Mouse (Mus musculus): ENCODE measurements around the gene Fmnl2.

Fmnl2 gene

DNA sequence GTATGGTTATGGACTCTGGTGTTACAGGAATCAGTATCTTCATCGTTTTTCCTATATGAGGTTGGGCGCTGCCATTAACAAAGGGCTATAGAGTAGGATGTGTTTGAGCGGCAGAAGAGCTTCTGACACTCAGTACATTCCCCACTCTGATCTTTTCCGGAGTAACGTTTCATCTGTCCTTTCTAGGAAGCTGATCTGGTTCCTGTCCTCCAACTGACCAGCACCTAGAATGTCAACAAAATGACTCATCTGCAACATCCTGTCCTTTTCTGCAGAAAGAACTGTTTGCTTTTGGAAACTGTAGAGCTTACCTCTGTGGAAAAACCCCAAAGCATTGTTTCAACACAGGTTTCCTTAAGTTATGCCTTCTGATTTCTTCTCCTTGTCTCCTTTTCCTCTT is 60.4 kb downstream of the Fmnl2 start:
- DNase-seq = no peak

DNA sequence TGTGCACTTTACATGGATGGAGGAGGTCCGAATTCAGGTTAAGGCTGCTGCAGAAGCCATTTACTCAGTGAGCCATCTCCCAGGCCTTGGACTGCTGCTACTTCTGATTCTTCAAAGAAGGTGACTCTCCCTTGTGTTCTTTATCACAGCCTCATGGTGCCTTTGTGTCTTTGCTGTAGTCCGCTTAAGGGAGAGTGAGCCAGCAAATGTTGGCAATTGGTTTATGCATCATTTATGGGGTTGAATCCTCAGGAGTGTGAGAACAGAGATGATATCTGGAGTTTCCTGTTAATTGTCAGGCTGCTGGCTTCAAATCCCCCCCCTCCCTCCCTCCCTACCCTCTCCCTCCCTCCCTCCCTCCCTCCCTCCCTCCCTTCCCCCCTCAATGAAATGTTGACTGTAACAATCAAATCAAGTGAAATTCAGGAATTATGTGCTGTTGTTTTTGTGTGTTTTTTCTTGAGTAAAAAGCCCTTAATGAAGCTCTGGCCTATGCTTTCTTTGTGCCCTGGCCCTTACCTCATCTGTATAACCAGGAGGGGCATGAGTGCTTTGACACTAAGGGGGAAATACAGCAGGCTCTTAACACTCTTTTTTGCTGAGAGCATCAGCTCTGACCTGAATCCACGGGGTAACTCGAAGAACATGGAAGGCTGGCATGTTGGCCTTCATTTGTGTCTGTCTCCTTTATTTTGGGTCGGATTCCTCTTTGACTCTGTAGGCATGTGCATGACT is 63.2 kb downstream of the Fmnl2 start:
- no peak for DNase-seq

DNA sequence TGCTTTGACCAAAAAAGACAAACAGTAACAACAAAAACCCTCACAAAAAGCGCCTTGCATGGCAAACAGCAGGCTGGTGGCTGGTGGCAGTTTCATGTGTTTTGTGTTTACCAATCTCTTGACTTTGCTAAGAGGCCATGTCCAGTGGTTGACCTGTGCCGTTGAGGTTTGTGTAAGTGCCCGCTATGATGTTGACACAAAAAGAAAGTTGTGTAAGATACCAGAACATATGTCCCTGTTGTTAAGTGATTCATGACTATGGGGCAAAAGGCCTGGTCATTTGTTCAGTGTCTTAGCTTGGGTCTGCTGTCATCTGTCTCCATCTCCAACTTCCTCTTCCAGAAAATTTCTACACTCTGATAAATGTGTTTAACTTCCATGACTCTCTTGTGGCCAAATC is 67.4 kb downstream of the Fmnl2 start:
- DNase-seq = no peak

DNA sequence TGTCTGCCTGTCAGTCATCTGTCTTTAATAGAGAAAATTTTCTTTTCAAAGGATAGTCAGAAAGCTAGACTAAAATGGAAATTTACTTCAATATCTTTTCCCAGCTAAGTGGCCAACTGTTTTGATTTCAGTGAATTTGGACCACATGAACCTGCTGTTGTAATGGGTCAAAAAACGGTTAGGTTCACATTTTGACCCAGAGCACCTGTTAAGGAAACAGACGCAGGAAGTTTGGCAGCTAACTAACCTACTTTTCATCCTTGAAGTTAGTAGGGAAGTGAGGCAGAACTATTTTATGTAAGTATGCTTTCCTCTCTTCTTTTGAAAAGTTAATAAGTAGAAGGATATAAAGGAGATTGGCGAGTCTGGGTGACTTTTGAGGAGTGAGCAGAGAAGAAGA is 69.7 kb downstream of the Fmnl2 start:
- DNase-seq = no peak

DNA sequence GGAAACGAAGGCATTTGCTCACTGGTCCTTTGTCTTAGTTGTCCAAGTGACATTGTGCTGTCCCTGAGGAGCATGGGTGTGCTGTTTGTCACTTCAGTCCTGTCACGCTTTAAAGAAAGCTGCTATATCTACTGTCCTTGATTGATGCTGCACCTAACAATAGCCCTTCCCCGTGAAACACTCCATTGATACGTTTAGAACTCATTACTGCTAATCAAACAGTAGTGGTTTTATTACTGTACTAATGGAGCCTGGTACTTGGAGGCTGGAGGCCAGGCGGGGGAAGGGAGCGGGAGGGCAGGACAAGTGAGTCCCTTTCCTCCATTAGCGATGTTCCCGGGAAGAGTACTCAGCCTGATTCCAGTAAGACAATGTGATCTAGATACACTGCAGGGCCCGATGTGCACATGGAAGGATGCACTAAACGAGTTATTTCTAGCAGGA is 70.2 kb downstream of the Fmnl2 start:
- DNase-seq = peak; percentile 93

DNA sequence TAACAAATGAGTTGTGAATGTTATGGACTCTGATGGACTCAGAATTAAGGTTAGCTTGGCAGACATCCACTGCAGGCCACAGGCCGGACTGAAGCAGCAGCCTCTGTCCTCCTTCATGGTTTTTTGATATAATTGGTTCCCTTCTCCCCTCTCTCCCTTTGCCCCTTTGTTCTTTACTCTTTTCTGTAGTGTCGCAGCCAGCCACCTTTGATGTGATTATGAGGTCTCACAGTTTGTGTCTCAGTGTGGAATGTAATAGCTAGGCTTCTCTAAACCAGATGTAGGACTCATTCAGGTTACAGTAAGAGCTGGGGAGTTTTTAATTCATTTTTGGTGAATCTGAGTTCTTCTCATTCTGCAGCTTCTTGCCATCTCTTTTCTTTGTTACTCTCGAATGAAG is 70.7 kb downstream of the Fmnl2 start:
- no peak for DNase-seq

DNA sequence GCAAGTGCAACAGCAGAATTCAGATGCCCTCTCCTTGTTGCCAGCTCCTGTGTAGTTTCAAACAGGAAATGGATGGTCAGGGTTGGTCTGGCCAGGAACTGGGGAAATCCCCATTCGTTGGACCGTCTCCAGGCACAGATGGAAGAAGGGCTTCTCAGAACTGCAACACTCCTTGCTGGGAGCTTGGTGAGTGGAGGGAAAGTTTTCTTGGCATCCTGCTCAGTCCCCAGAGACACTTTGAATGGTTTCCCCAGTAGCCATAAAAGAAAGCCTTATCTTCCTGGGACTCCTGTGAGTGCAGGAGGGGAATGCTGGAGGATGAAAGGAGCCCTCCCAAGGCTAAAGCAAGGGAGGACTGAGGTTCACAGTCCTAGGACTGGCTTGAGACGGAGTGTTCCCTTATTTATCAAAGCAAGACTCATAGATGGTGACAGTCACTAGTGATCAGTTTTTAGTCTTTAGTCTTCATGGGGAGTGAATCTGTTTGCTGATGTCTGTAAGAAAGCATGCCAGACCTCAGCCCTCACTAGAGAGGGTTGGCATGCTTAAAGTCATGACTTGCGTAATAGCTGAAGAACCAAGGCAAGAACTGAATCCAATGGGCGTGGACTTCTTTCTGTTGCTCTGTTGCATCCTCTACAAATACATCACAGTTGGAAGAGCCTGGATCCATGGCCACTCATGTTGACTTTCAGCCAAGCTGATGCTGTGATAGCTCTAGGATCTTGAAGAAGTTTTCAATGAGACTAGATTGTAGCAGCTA is 72.6 kb downstream of the Fmnl2 start:
- no peak for DNase-seq

DNA sequence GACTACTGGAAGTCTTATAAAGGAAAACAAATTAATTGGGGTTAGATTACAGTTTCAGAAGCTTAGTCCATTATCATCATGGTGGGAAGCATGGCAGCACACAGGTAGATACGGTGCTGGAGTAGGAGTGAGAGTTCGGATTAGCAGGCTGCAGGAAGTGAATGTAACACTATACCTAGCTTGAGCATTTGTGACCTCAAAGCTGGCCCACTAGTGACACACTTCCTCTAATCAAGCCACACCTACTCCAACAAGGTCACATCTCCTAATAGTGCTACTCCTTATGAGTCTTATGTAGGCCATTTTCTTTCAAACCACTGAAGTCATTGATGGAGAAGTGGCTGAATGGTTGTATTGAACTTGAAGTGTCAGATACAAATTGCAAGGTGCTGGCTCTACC is 73.7 kb downstream of the Fmnl2 start:
- no peak for DNase-seq

DNA sequence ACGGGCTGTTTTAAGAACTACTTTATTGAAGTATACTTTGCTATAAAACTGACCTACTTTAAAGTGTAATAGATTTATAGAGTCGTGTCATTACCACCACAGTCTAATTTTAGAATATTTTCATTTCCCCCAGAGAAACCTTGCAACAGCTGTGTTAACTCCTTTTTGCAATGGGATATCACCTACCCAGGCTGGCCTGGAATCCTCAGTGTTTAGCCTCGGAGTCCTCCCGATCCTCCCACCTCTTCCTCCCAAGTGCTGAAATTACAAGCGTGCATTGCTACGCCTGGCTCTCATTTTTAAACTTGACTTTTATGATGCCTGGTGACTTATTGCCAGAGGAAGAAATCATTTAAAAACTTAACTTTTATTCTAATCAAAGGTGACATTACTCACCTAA is 78.2 kb downstream of the Fmnl2 start:
- DNase-seq = no peak

DNA sequence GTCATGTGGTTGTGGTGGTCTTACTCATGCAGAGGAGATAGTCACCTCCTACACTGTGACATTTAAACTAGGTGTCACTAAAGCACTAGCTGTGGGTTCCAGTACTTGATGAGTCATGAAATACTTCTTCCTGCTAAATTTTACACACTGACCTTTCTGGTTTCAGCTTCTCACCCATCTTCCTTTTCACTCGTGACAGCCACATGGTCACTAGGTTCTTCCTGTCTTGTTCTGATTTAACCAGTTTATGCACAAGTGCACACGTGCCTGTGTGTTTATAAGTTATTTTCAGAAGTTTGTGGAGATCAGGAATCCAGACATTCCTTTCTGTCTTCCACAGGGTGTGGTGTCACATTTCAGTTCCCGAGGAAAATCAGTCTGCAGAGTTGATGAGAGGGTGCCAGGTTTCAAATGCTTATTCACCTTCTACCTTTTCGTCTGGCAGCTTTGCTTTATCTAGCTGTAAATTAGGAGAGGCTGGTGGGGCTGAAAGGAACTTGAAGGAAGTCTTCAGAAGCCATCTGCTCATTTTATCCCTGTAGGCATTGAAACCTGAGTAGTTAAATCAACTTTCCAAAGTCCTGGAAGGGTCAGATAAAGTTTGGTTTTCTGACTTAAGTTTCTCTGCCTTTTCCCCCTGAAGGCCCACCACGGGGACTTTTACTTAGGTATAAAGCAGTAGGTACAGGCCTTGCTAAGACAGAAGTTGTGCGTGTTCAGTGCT is 80.9 kb downstream of the Fmnl2 start:
- DNase-seq = no peak

DNA sequence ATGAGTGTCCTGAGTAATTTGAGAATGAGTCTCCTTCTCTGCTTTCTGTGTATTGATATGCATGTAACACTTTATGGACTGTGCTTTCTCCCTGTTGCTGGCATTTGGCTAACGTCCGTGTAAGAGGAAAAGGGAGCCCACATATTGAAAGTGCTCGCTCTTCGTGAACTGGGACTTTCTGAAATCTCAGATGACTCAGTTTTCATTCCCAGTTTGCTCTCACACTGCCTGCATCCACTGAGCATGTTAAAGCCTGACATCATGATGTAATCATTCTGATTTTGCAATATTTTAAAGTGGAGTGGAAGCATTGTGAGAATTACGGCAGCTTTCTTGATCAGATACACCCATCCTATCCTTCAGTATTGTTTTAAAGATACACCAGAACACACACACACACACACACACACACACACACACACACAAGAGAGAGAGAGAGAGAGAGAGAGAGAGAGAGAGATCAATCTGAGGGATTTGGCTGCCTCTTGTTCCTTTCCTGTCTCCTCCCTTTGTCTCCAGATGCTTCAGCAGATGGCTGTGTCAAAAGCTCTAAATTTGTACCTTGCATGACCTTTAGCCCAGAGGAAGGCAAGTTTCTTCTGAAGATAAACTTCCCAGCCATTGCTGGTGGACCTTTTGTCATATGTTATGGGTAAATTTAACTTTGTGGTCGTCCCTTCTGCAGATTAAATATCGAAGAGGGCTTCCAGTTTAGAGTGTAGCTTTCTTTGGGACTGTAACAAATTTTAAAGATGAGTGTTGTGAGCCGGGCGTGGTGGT is 86.2 kb downstream of the Fmnl2 start:
- peak; percentile 46 for DNase-seq

DNA sequence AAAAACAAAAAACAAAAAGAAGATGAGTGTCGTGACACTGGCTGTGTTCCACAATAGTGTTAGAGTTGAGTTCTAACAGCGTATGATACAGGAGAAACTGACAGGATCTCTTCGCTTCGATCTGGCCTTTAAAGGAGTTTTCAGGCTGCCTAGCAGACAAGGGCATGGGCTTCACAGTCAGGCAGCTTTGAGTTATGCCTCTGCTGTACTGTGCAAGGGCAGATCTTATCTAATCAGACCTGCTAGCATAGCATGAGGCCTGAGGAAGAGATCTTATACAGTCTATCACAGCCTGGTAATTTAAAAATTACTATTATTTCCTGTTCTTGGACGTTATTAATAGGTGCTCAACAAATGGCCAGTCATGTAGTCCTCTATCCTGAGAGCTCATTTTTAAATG is 86.9 kb downstream of the Fmnl2 start:
- no peak for DNase-seq

DNA sequence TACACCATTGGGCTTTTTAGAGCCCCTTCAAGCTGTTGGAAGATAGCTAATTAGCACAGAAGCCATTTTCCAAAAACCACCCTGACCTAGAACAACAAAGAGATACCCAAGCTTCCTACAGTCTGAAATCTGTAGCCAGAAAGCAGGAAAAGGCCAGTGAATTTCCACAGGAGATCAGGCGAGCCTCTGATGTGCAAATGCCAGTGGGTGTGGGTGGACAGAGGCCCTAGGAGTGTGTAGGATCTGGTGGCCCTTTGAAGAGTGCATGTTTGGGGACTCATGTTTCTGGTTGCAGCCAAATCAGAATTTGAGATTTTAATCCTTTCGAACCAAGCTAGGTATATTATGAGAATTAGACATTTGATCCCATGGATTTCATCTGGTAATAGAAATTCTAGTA is 88.4 kb downstream of the Fmnl2 start:
- peak; percentile 31 for DNase-seq

DNA sequence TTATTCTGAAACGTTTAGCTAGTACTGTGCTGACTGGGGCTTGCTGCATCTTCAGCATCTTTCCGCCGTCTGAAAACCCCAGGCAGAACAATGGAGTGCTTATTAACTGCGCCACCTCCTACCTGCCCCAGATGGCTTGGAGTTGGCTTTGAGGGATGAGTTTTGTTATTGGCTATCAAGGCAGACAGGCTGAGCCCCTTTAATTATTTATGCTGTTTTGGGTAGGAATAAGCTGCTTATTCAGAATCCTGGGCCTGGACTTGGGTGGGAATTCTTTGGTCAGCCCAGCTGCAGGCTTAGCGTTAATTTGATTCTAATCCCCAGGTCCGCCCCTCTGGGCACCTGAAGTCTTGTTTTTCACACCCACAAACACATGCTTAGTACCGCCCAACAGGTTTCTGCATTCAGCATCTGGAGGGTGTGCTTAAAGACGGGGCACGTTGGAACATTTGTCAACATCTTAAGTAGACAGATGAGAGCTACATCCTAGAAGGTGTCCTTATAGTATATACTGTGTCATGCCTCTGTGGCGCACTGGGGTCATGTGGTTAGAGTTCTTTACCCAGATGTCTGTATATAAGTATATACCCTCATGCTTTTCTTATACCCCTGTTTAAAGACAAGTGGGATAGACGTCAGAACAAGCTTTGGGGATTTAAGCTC is 89.0 kb downstream of the Fmnl2 start:
- DNase-seq = peak; percentile 82

DNA sequence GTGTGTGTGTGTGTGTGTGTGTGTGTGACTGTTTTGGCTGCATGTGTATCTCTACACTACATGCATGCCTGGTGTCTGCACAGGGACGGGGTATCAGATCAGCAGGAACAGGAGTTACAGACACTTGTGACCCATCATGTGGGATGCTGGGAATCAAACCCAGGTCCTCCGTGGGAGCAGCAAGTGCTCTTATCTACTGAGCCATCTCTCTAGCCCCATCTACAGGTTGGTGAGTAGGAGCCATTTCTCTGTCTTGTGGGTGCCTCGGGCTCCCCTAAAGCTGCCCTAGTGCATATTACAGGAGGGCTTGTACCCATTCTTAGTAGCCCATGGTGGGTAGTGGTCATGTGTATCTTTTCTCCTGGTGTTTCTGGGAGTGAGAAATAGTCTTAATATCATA is 90.7 kb downstream of the Fmnl2 start:
- DNase-seq = no peak

DNA sequence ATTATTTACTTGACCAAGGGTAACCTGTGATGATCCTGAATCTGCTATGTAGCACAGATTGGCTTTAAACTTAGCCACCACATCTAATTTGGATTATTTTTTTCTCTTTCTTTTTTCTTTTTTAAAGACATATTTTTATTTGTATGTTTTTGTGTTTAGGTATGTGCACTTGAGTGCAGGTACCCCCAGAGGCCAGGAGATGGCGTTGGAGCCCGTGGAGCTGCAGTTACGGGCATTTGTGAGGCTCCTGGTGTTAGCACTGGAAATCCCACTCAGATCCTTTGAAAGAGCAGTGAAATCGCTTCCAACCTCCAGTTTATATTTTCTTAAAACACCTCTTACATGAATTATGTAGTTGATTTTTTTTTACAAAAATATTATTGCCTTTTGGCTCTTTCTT is 91.9 kb downstream of the Fmnl2 start:
- DNase-seq = no peak

DNA sequence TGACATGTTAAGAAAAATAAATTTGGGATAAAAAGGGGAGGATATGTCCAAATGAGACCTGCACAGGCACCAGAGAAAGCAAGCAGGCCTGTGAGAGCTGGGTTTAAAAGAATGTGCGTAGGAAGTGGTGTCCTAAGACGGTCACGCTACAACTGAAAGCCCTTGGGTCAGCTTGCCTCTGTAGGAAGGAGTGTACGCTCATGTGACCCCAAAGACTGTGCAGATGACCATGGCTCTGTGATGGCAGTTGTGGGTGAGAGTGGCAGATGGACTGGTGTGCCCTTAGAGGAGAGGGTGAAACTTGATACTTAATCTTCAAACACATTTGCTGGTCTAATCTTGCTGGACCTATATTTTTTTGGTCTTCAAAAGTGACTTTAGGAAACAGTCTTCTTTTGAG is 92.6 kb downstream of the Fmnl2 start:
- no peak for DNase-seq

DNA sequence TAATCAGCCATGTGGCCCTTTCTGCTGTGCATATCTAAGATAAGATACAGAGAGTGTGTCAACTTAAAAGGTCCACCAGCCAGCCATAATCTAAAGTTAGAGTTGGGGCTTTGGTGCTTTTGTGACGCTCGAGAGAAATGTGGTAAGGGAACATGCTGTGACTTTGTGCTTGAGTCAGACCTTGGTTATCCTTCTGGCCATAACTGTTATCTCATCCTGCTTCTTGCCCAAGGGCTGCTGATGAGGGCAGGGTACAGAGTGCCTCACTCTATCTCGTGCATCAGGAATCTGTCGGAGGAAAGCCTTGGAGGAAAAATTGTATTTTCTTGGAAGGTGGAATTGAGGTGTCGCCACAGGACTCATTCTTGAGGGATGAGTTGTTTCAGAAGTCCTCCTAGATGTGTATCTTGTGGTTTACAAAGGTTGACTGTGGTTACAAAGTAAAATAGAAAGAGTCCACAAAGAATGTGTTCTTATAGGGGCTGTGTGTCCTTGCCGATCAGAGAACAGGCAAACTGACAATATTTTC is 94.6 kb downstream of the Fmnl2 start:
- no peak for DNase-seq

DNA sequence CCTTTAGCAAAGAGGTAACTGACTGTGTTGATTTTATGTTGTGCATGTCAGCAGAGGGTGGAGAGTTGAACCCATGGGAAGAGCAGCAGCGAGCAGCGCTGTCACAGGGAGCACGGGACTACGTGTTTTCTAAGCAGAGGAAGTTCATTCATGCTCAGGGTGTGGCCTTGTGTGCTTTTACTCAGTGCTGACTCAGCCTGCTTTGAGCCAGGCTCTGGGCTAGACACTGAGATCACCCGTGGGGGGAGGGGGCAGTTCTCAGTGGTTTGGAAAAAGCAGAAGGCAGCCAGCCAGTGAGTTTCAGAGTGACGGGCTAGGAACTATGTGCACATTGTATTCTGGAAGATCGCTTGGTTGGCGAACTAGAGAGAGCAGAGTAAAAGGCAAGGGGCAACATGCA is 97.4 kb downstream of the Fmnl2 start:
- DNase-seq = no peak

DNA sequence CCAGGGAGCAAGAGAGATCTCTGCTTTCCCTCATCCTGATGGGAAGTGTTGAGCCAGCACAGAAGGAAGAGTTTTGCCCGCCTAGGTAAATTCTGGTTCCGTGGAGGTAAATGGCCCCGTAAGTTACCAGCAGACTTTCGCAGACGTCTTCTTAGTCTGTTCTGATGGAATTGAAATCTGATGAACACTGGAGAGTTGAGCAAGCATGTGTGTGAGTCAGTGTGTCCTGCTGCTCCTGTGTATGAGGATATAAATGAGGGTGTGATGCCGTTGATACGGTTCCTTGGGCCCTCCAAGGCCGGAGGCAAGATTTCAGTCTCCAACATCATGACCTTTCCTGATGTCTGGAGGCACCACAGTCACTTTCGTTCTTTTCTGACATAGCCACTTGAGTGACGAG is 98.2 kb downstream of the Fmnl2 start:
- no peak for DNase-seq

DNA sequence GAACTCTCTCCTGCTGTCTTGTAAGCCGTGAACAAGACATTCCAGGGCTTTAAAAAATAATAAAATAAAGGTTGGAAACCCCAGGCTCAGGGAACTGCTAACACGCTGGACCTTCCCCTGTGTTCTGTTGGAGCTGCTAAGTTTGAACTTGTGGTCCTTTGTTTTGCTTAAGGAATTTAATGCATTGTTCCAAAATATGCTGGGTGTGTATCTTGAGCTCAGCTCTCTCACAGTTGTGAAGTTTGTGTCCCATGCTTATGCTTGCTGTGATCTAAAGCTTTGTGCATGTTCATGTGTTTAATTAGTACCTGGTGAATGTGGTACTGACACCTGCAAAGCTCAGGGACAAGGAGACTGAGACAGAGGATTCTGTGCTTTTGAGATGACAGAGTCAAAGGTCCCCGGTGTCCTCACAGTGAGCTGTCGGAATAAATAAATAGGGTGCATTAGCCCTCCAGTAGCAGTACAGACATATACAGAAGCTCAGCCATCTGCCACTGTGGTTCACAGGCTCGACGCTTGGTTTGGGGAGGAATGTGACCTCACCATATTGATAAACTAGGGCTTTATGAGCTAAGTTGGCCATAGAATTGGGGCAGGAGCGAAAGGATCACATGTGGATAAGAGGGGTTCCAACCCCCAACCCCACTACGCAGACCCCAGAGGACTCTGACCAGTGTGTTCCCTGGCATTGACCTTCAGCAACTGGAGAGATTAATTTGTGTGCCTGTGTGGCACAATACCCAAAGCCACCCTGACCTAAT is 100.3 kb downstream of the Fmnl2 start:
- DNase-seq = peak; percentile 68

Measured in retina, postnatal 1 day (tissue).